Mouse (Mus musculus) embryonic fibroblast, embryonic 13.5 days (primary cell): Measurements from ENCODE around the gene Otulin.

ENCODE experiments used
- CTCF ChIP-seq: IDR thresholded peaks from 2 replicates; pipeline ENCODE4 v1.5.1; 2011; ENCODE audit warnings: mild to moderate bottlenecking, control low read depth, low read length, moderate library complexity, borderline replicate concordance; ENCODE audit not compliant: insufficient read depth
- POLR2A ChIP-seq: IDR thresholded peaks from 2 replicates; pipeline ENCODE4 v1.6.1; 2011; ENCODE audit warnings: low read depth, mild to moderate bottlenecking, control low read depth, low read length, moderate library complexity

DNA sequence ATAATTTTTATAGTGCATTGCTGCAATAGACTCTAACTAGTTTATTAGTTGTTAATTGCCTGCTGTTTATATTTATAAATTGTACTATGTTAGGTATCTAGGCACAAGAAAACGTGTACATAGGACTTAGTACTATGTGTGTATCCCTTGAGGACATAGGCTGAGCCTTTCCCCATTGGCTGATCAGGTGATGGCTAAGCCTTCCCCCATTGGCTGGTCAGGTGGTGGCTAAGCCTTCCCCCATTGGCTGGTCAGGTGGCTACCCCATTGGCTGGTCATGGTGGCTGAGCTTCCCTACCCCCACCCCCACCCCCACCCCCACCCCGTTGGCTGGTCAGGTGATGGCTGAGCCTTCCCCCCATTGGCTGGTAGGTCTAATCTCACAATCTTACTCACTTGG, 50.6 kb downstream of the Otulin start:
- TF ChIP-seq CTCF (no peak), POLR2A (no peak)
